Mouse (Mus musculus): ENCODE measurements around the gene Pdlim3. TPM values are rescaled to one million over a fixed set of nuclear protein-coding genes. Genes with fewer than 3 reads are reported as not detected.

Pdlim3 gene
- polyA plus RNA-seq, 1 experiment from 2014 or later = 14.0 TPM

GRCm38 (mm10) chr8:45913707-45914106, 28.4 kb downstream of the Pdlim3 start:
- no peaks in the 10 kb centered on the region for H3K27me3 ChIP-seq (replicated peaks)
- no peak overlapping the region for H3K4me3 ChIP-seq
- no peaks in the 10 kb centered on the region for H3K9me3 ChIP-seq
- H3K36me3 ChIP-seq = no peaks in the 10 kb centered on the region
- H3K4me1 ChIP-seq = no peaks in the 10 kb centered on the region
- H3K4me2 ChIP-seq (replicated peaks) = no peak overlapping the region
- 88% methylated on average over 11 of the region's 11 CpGs for WGBS
- no peak overlapping the region for H3K27ac ChIP-seq
- H3K9ac ChIP-seq = no peak overlapping the region
- no peak for ATAC-seq (ENCODE audit: low FRiP score, low read depth)

- no peaks in the 10 kb centered on the region for H3K4me1 ChIP-seq
- no peaks in the 10 kb centered on the region for H3K36me3 ChIP-seq
- ATAC-seq (ENCODE audit: low FRiP score, low read depth) = no peak
- no peak overlapping the region for H3K9ac ChIP-seq
- H3K27me3 ChIP-seq (replicated peaks) = no peaks in the 10 kb centered on the region
- H3K4me3 ChIP-seq = no peak overlapping the region
- 93% methylated on average over 3 of the region's 3 CpGs for WGBS
- H3K27ac ChIP-seq = no peak overlapping the region
- no peak overlapping the region for H3K4me2 ChIP-seq (replicated peaks)
- no peaks in the 10 kb centered on the region for H3K9me3 ChIP-seq
These were observed 31.2 kb downstream of the Pdlim3 start for GRCm38 (mm10) chr8:45916496-45916895.

- Histone ChIP-seq H3K9ac (no peak overlapping the region), H3K4me1 (no peaks in the 10 kb centered on the region), H3K9me3 (no peaks in the 10 kb centered on the region), H3K27ac (no peak overlapping the region), H3K36me3 (no peaks in the 10 kb centered on the region), H3K4me3 (no peak overlapping the region), H3K4me2 (replicated peaks) (no peak overlapping the region), H3K27me3 (replicated peaks) (no peaks in the 10 kb centered on the region)
- 79% methylated on average over 20 of the region's 20 CpGs for WGBS
- ATAC-seq (ENCODE audit: low FRiP score, low read depth) = no peak
These were observed 31.9 kb downstream of the Pdlim3 start for GRCm38 (mm10) chr8:45917040-45917679.

GRCm38 (mm10) chr8:45918891-45919290, 33.6 kb downstream of the Pdlim3 start:
- H3K4me2 ChIP-seq (replicated peaks) = no peak overlapping the region
- no peak overlapping the region for H3K4me3 ChIP-seq
- ATAC-seq (ENCODE audit: low FRiP score, low read depth) = no peak
- H3K9me3 ChIP-seq = no peaks in the 10 kb centered on the region
- WGBS = 92% methylated on average over 15 of the region's 15 CpGs
- no peaks in the 10 kb centered on the region for H3K4me1 ChIP-seq
- no peak overlapping the region for H3K9ac ChIP-seq
- no peaks in the 10 kb centered on the region for H3K36me3 ChIP-seq
- no peaks in the 10 kb centered on the region for H3K27me3 ChIP-seq (replicated peaks)
- H3K27ac ChIP-seq = no peak overlapping the region

GRCm38 (mm10) chr8:45920392-45920791, 35.1 kb downstream of the Pdlim3 start:
- 95% methylated on average over 7 of the region's 7 CpGs for WGBS
- H3K9ac ChIP-seq = no peak overlapping the region
- H3K9me3 ChIP-seq = no peaks in the 10 kb centered on the region
- H3K36me3 ChIP-seq = no peaks in the 10 kb centered on the region
- no peak for ATAC-seq (ENCODE audit: low FRiP score, low read depth)
- H3K4me3 ChIP-seq = no peak overlapping the region
- H3K27me3 ChIP-seq (replicated peaks) = no peaks in the 10 kb centered on the region
- H3K4me2 ChIP-seq (replicated peaks) = no peak overlapping the region
- H3K27ac ChIP-seq = no peak overlapping the region
- no peaks in the 10 kb centered on the region for H3K4me1 ChIP-seq

GRCm38 (mm10) chr8:45922116-45922515, 36.9 kb downstream of the Pdlim3 start:
- Histone ChIP-seq H3K27ac (no peak overlapping the region), H3K4me1 (no peaks in the 10 kb centered on the region), H3K4me2 (replicated peaks) (no peak overlapping the region), H3K27me3 (replicated peaks) (no peaks in the 10 kb centered on the region), H3K9ac (no peak overlapping the region), H3K9me3 (no peaks in the 10 kb centered on the region), H3K36me3 (no peaks in the 10 kb centered on the region), H3K4me3 (no peak overlapping the region)
- no peak for ATAC-seq (ENCODE audit: low FRiP score, low read depth)
- WGBS = 97% methylated on average over 7 of the region's 7 CpGs

GRCm38 (mm10) chr8:45934582-45935014, 49.3 kb downstream of the Pdlim3 start, which contains the start of gene Ccdc110:
Ccdc110 (plus strand) TSS chr8:45934619.
- Histone ChIP-seq H3K27ac (no peak within 1 kb of the TSS), H3K27me3 (replicated peaks) (no peaks in the 10 kb centered on the region), H3K4me1 (no peaks in the 10 kb centered on the region), H3K4me2 (replicated peaks) (peak within 1 kb of the TSS; percentile 62), H3K4me3 (peak within 1 kb of the TSS; percentile 29), H3K9ac (0 out of 2 replicates have a peak within 1 kb of the TSS, but pooled peaks have one; percentile 17), H3K9me3 (no peaks in the 10 kb centered on the region), H3K36me3 (no peaks in the 10 kb centered on the region)
- ATAC-seq (ENCODE audit: low FRiP score, low read depth) = peak; percentile 88
- 4% methylated on average over 23 of the region's 23 CpGs for WGBS

- Histone ChIP-seq H3K27me3 (replicated peaks) (no peaks in the 10 kb centered on the region), H3K9ac (no peak overlapping the region), H3K27ac (no peak overlapping the region), H3K36me3 (no peaks in the 10 kb centered on the region), H3K9me3 (no peaks in the 10 kb centered on the region), H3K4me1 (no peaks in the 10 kb centered on the region), H3K4me3 (no peak overlapping the region), H3K4me2 (replicated peaks) (no peak overlapping the region)
- WGBS = 85% methylated on average over 9 of the region's 9 CpGs
- no peak for ATAC-seq (ENCODE audit: low FRiP score, low read depth)
These were observed 51.7 kb downstream of the Pdlim3 start for GRCm38 (mm10) chr8:45936986-45937385.

- no peak for ATAC-seq (ENCODE audit: low FRiP score, low read depth)
These were observed 61.0 kb downstream of the Pdlim3 start for GRCm38 (mm10) chr8:45946283-45946682.

GRCm38 (mm10) chr8:45950622-45951021, 65.4 kb downstream of the Pdlim3 start:
- no peak for ATAC-seq (ENCODE audit: low FRiP score, low read depth)
- no peaks in the 10 kb centered on the region for H3K27me3 ChIP-seq (replicated peaks)
- no peak overlapping the region for H3K4me3 ChIP-seq
- WGBS = 51% methylated on average over 2 of the region's 2 CpGs
- no peaks in the 10 kb centered on the region for H3K9me3 ChIP-seq
- no peaks in the 10 kb centered on the region for H3K4me1 ChIP-seq
- no peak overlapping the region for H3K9ac ChIP-seq
- no peak overlapping the region for H3K27ac ChIP-seq
- H3K4me2 ChIP-seq (replicated peaks) = no peak overlapping the region
- no peaks in the 10 kb centered on the region for H3K36me3 ChIP-seq

More at GRCm38 (mm10) chr8:45946283-45946682, 61.0 kb downstream of the Pdlim3 start:
- Histone ChIP-seq H3K4me2 (replicated peaks) (no peak overlapping the region), H3K27me3 (replicated peaks) (no peaks in the 10 kb centered on the region), H3K4me1 (no peaks in the 10 kb centered on the region), H3K27ac (no peak overlapping the region), H3K9me3 (no peaks in the 10 kb centered on the region), H3K4me3 (no peak overlapping the region), H3K9ac (no peak overlapping the region), H3K36me3 (no peaks in the 10 kb centered on the region)
- WGBS = 92% methylated on average over 4 of the region's 4 CpGs

Other genes starting within 250 kb of the Pdlim3 start
- 0.11 TPM in 1 of 2 replicates, not detected in the other for gene Ccdc110, start 49.2 kb downstream of the Pdlim3 start, polyA plus RNA-seq (2016; fragmentation: Nextera tagmentation; extraction: Ambion mirVana)
- 3.3 and 3.7 TPM in 2 replicates for gene 1700029J07Rik, start 89.8 kb downstream of the Pdlim3 start, polyA plus RNA-seq (2016; fragmentation: Nextera tagmentation; extraction: Ambion mirVana)
- 55.8 and 61.4 TPM in 2 replicates for gene Ufsp2, start 90.1 kb downstream of the Pdlim3 start, polyA plus RNA-seq (2016; fragmentation: Nextera tagmentation; extraction: Ambion mirVana)
- 0.09 and 0.31 TPM in 2 replicates for gene Lrp2bp, start 113.8 kb downstream of the Pdlim3 start, polyA plus RNA-seq (2016; fragmentation: Nextera tagmentation; extraction: Ambion mirVana)
- gene Ankrd37, start 120.2 kb downstream of the Pdlim3 start, polyA plus RNA-seq (2016; fragmentation: Nextera tagmentation; extraction: Ambion mirVana) = 18.5 and 23.5 TPM in 2 replicates